Mouse (Mus musculus): ENCODE data around the gene Rmi2.

DNA sequence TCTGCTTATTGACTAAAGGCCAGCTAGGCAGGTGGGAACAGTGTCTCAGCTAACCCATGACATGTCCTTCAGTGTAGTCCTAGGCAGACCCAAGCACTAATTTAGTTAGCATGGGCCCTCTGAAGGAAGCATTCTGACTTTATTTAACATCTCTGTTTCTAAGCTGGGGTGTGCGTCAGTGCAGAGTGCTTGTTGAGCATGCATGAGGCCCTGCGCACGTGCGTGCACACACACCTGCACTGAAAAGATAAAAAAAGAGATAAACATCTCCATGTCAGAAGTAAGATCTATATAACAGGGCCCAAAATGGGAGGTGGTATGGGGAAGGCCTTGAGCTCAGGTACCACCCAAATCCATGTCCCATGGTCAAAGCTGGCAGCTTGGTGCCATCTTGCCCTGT, 80.2 kb downstream of the Rmi2 start:
- TF ChIP-seq CTCF (conservative IDR thresholded peaks at IDR 0.05; ENCODE audit: low read length) (no peak), POU5F1 (IDR thresholded peaks at IDR 0.05; ENCODE audit: borderline replicate concordance, low read length) (no peak)
